Mouse (Mus musculus) E14TG2a.4 (cell line): ENCODE results near the gene Pcdh17.

Experiments
- CTCF ChIP-seq: conservative IDR thresholded peaks from 2 replicates; pipeline ENCODE4 v1.5.1; 2014; ENCODE audit warnings: low read length
- POU5F1 ChIP-seq: IDR thresholded peaks from 2 replicates; pipeline ENCODE4 v1.6.1; 2014; ENCODE audit warnings: low read length, borderline replicate concordance

DNA sequence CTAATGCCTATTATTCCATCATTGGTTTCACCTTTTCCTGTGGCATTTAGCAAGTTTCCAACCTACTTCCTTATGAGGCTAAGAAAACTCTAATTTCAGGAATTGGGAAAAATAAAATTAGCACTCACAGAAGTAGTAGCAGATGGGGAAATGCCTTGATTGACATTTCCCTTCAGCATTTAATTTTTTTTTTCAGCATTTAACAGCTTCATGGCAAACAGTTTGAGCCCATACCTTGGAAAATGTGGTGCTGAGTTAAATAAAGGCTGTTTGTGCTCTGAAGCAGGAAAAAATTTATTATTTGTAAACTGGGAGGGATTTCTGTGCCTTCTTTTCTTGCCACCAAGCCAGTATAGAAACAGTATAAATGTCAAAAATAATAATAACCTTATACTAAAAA lies 91.9 kb downstream of the Pcdh17 start:
- TF ChIP-seq CTCF (no peak), POU5F1 (no peak)
